Mouse (Mus musculus) brain, embryonic 18.5 days (tissue): Measurements from ENCODE around the gene Nhp2.

Source experiments
- DNase-seq: peaks from one replicate; pipeline ENCODE4 v3.0.0-alpha.2; 2012; ENCODE audit warnings: low read depth, low spot score

Nhp2 gene

GRCm38 (mm10) chr11:51619409-51620060 lies at the start of gene Nhp2:
Nhp2 (plus strand) TSS chr11:51619735.
- DNase-seq = peak; percentile 95

- no peak for DNase-seq
Observed at GRCm38 (mm10) chr11:51576454-51576853, 43.1 kb upstream of the Nhp2 start.

GRCm38 (mm10) chr11:51577587-51577986 lies 41.9 kb upstream of the Nhp2 start:
- no peak for DNase-seq

- no peak for DNase-seq
Observed at GRCm38 (mm10) chr11:51579024-51579423, 40.5 kb upstream of the Nhp2 start.

GRCm38 (mm10) chr11:51582713-51583112 lies 36.8 kb upstream of the Nhp2 start:
- no peak for DNase-seq

GRCm38 (mm10) chr11:51584057-51584430 lies 35.5 kb upstream of the Nhp2 start:
- DNase-seq = no peak

DNA sequence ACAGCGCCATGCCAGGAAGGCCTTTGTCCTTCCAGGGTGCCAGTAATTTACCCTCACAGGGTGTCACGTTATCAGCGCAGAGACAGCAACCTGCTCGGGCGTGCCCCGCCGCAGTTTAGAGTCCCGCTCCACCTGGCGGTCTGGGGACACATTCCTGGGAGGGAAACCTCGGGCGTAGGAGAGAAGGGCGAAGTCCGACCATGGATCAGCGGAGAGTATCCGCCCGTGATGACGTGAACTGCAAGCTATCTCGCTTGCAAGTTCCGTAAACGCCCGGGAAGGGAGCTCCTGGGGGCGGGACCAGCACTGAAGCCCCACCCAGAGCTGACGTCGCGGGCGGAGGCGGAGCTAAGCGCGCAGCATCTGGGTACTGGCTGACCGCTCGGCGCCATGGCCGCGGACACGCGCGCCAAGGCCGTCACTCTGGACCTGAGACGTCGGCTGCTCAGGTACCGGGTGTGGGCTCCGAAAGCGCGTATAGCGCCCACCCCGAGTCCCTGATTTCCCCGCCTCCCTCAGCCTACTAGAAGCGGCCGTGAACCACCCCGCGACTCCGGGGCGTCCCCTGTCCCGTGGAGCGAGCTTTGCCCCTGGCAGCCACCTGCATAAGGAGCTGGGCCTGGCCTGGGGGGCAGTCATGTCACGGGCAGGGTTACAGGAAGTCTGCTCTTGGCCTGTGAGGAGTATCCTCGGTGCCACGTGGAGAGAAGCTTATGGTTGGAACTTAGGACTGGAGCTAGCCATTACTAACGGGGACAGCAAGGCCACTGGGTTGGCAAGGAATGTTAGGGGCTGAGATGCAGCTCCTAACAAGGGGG lies 34.9 kb upstream of the Nhp2 start, which contains the start of gene Phykpl:
Phykpl (plus strand) TSS at position 327 of the 818 bp plus-strand sequence.
- peak; percentile 88 for DNase-seq

DNA sequence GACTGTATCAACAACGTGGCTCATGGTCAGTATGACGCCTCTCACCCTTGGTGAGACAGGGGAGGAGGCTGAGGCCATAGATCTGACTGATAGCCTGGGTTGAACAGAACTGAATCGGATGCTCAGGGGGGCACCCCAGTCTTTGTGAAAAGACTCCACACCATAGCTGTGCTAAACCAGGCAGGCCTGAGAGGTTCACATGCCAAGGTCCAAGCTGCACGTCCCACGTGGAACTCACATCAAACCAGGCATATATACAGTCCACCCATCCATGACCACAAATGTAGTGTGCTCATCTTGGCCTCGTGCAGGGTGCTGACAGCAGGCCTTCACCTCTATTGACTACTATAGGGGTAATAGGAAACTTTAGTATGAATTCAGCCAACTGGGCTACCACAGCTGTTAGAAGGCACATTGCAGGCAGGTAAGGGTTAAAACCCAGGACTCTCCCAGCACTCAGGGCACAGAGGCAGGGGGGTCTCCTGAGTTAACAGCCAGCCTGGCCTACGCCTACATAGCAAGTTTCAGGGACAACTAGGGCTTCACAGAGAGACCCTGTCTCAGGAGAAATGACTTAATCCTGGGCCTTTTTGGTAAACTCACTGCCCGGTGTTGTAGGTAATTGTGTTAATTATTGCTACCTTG lies 33.8 kb upstream of the Nhp2 start:
- no peak for DNase-seq

DNA sequence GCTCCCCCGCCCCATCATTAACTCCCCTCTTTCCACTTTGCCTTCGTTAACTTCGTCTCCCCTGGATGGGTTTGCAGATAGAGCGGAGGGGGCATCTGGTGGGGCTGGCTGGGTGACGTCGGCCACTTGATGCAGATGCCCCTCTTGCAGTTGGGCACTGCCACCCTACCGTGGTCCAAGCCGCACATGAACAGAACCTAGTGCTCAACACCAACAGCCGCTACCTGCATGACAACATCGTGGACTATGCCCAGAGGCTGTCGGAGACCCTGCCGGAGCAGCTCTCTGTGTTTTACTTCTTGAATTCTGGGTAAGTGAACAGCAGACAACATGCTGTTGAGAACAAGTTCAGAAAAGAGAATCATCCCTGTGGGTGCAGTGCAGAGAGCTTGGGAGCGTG lies 33.1 kb upstream of the Nhp2 start:
- no peak for DNase-seq

DNA sequence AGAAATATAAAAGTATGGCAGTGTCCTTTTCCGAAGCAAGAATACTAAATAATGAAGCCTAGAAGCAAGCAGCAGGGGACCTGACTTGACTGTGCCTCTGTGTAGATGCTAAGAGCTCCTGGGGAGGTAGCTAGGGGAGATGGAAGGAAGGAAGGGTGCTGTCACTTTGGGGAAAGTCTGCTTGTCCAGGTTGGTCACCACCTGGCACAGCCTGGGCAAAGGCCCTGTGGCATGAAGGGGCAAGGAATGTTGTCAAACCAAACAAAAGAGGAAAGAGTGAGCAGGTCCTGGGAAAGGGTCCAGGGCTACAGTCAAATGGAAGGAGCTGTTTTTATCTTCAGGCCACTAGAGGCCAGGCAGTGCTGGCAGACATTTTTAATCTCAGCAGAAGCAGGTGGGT lies 32.5 kb upstream of the Nhp2 start:
- DNase-seq = no peak

DNA sequence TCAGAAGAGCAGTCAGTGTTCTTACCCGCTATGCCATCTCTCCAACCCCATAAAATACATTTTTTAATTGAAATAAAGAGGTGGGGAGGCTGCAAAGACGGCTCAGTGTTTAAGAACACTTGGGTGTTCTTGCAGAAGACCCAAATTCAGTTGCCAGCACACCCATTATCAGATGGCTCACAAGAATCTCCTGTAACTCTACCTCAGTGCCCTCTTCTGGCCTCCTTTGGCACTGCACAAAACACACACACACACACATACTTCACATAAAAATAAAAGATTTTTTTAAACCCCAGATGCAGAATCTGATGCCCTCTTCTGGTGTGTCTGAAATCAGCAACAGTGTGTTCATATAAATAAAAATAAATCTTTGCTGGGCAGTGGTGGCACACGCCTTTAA lies 30.7 kb upstream of the Nhp2 start:
- DNase-seq = no peak

DNA sequence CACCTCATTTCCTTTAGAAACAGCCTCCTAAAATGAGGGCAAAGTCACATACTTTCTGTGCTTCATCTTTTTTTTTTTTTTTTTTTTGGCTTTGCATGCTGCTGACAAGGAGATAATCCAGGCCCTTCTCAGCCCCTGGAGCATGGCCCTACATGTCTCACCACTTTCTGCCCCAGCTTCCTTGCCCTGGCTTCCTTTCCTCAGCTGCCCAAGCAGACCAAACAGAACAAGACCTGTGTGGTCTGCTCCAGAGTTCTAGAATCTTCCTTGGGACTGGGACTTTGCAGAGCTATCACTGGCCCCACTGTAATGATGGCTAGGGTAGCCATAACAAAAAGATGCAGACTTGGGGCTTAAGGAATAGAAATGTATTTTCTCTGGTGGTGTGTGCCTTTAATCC lies 29.5 kb upstream of the Nhp2 start:
- no peak for DNase-seq

DNA sequence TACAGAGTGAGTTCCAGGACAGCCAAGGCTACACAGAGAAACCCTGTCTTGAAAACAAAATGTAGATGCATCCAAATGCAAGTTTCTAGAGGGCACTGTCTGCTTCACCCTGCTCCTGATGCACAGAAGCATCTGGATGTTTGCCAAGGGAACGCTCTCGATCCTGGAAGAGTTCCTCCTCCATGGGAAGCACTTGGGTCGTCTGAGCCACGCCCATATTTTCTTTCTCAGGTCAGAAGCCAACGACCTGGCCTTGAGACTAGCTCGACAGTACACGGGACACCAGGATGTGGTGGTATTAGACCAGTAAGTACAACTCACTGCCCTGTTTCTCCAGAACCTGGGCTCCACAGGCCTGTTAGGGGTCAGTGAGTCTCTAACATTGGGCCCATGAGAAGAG lies 28.4 kb upstream of the Nhp2 start:
- no peak for DNase-seq

DNA sequence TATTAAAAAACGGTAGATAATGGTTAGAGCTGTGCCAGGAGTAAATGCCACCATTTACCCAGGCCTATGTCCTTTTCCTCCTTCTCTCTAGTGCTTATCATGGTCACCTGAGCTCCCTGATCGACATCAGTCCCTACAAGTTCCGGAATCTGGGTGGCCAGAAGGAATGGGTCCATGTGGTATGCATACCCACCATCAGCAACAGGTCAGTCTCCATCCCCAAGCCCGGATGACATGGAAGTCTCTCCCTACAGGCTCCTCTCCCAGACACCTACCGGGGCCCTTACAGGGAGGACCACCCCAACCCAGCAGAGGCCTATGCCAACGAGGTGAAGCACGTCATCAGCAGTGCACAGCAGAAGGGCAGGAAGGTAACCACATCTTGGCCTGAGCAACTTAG lies 27.6 kb upstream of the Nhp2 start:
- DNase-seq = no peak

DNA sequence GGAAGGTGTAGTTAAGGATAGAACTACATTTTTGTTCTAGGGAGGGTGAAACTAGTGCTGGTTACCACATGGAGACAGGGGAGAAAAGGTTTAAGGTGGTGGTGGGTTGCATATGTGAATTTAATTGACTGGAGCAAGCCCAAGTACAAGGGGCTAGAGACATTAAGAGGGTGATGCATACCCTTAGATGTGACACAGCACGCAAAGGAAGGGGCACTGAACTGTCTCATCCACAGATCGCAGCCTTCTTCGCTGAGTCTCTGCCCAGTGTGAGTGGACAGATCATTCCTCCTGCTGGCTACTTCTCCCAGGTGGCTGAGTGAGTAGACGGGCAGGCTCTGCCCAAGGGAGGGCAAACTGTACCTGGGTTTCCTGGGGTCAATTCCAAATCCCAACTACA lies 26.2 kb upstream of the Nhp2 start:
- no peak for DNase-seq

DNA sequence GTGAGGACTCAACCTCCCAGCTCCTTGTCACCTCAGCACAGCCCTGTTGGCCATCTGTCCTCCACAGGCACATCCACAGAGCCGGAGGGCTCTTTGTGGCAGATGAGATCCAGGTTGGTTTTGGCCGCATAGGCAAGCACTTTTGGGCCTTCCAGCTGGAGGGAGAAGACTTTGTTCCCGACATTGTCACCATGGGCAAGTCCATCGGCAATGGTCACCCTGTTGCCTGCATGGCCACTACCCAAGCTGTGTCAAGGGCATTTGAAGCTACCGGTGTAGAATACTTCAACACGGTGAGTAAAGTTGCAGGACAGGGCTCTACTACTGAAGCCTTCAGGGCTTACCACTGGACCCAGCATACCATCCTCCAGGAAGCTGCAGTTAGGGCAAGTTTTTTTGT lies 25.7 kb upstream of the Nhp2 start:
- DNase-seq = no peak

- no peak for DNase-seq
Observed at GRCm38 (mm10) chr11:51594715-51595350, 24.7 kb upstream of the Nhp2 start.

- no peak for DNase-seq
Observed at GRCm38 (mm10) chr11:51595459-51596083, 24.0 kb upstream of the Nhp2 start.

DNA sequence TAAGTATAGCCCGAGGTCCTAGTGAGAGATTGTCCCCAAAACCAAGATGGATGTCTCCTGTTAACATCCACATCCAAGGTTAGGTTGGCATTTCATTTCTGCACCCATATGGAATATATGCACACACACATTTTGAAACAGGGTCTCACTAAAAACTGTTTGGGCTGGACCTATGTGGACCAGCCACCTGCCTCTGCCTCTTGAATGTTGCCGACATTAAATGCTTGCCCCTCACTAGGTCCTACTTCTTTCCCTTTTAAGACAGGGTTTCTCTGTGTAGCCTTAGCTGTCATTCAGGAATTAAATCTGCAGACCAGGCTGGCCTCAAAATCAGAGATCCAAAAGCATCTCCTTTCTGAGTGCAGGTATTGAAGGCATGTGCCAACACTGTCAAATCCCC lies 22.0 kb upstream of the Nhp2 start:
- DNase-seq = no peak

- DNase-seq = no peak
Observed at GRCm38 (mm10) chr11:51602253-51602652, 17.3 kb upstream of the Nhp2 start.

DNA sequence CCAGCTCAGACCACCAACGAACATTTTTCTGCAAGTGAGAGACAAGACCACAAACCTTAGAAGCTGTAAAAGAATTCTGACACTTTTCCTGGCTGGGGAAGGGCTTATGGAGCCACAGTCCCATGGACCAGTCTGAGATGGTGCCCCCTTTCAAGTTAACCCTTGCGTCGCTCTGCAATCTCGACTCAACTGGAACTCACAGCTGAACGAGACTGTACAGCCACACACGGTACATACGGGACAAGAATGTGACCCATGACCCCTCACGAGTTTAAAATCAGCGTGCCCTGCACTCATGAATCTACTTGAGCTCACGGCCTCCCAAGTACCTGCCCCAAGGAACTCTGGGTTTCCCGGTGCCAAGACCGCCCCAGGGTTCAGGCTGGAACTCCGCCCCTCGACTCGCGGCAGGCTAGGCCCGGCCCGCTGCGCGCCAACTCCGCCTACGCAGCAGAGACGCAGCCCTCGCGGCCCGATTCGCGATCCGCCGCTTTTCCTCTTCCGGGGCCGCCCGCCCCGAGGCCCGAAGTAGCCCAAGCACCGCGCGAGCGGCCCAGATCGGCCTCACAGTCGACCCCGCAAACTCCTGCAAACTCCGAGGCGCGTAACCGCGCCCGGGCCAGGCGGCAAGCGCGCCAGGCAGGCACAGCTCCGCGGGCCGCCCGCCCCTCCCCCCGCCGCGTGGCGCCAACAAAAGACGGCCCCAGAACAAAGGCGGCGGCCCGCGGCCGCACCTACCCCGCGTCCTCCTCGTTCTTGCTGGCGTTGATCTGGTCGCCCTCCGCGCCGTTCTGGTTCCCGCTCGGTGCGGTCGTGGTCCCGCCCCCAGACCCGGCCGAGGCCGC lies 13.7 kb upstream of the Nhp2 start:
- DNase-seq = no peak
